Mouse (Mus musculus) liver, adult (tissue): Measurements from ENCODE around the gene Cop1.
"Not testable (repeated sequence)": the region's sequence is repeated elsewhere in the genome, so short reads cannot be mapped to it uniquely, and the experiment has no call there.

Experiments
- GATA4 ChIP-seq: IDR thresholded peaks from 2 replicates; pipeline ENCODE4 v1.6.1; 2014; ENCODE audit warnings: mild to moderate bottlenecking, low read length; ENCODE audit not compliant: insufficient replicate concordance

The Cop1 gene

GRCm38 (mm10) chr1:159231781-159232571 lies at the start of gene Cop1:
Gene Cop1 (plus strand): TSS chr1:159232320.
- TF ChIP-seq GATA4: not testable (repeated sequence)

- TF ChIP-seq GATA4: no peak
These were observed 45.4 kb upstream of the Cop1 start for GRCm38 (mm10) chr1:159186741-159187140.

- TF ChIP-seq GATA4: no peak
These were observed 33.5 kb upstream of the Cop1 start for GRCm38 (mm10) chr1:159198603-159199002.

GRCm38 (mm10) chr1:159199606-159200005 lies 32.5 kb upstream of the Cop1 start:
- no peak for TF ChIP-seq GATA4

- no peak for TF ChIP-seq GATA4
These were observed 30.9 kb upstream of the Cop1 start for GRCm38 (mm10) chr1:159201220-159201619.

GRCm38 (mm10) chr1:159211711-159212110 lies 20.4 kb upstream of the Cop1 start:
- TF ChIP-seq GATA4: no peak

GRCm38 (mm10) chr1:159217437-159217836 lies 14.7 kb upstream of the Cop1 start:
- no peak for TF ChIP-seq GATA4

- TF ChIP-seq GATA4: no peak
These were observed 10.1 kb upstream of the Cop1 start for GRCm38 (mm10) chr1:159222046-159222445.

GRCm38 (mm10) chr1:159225064-159225824 lies 6.9 kb upstream of the Cop1 start:
- TF ChIP-seq GATA4: no peak

- TF ChIP-seq GATA4: no peak
These were observed 1.3 kb downstream of the Cop1 start for GRCm38 (mm10) chr1:159233426-159233825.

GRCm38 (mm10) chr1:159234496-159234895 lies 2.4 kb downstream of the Cop1 start:
- TF ChIP-seq GATA4: no peak

GRCm38 (mm10) chr1:159235674-159236073 lies 3.6 kb downstream of the Cop1 start:
- TF ChIP-seq GATA4: no peak

- TF ChIP-seq GATA4: no peak
These were observed 6.0 kb downstream of the Cop1 start for GRCm38 (mm10) chr1:159238147-159238546.

- no peak for TF ChIP-seq GATA4
These were observed 18.2 kb downstream of the Cop1 start for GRCm38 (mm10) chr1:159250320-159250719.

GRCm38 (mm10) chr1:159253078-159253477 lies 21.0 kb downstream of the Cop1 start:
- no peak for TF ChIP-seq GATA4
